Mouse (Mus musculus) CH12.LX (cell line): ENCODE results near the gene Atf1. TPM values are rescaled to one million over a fixed set of nuclear protein-coding genes. Genes with fewer than 3 reads are reported as not detected.

ENCODE experiments used
- DNase-seq: peaks from one replicate; pipeline ENCODE4 v3.0.0-alpha.2; 2013; ENCODE audit errors: extremely low read depth
- H3K27ac ChIP-seq: 2 replicates; pipeline ENCODE4 v1.5.1; 2012; ENCODE audit warnings: low read depth, mild to moderate bottlenecking, control low read depth, moderate library complexity; ENCODE audit not compliant: insufficient read depth
- H3K27me3 ChIP-seq: replicated peaks from 2 replicates; pipeline ENCODE3; 2012; ENCODE audit warnings: inconsistent platforms
- H3K36me3 ChIP-seq, 2 experiments: replicated peaks in 1 of 2; 2 replicates each; pipeline versions ENCODE3 to v1.6.1; 2012; ENCODE audit warnings: inconsistent platforms in 1 of 2, low read length in 1 of 2, mild to moderate bottlenecking in 1 of 2, mixed read lengths in 1 of 2, moderate library complexity in 1 of 2; ENCODE audit not compliant: control insufficient read depth in 1 of 2, insufficient read depth in 1 of 2
- H3K4me1 ChIP-seq, 2 experiments: 2 replicates each; pipeline ENCODE4 v1.6.1; 2012; ENCODE audit warnings: inconsistent platforms in 1 of 2, moderate library complexity in 1 of 2; ENCODE audit not compliant: insufficient read depth in 2 of 2, control insufficient read depth in 1 of 2
- H3K4me2 ChIP-seq: 2 replicates; pipeline ENCODE4 v1.6.1; 2012; ENCODE audit warnings: low read depth, mild to moderate bottlenecking, control low read depth; ENCODE audit not compliant: poor library complexity, insufficient read depth, severe bottlenecking
- H3K4me3 ChIP-seq, 3 experiments: fragments of 150-350 bp in 1 of 3; sonication (generic) in 1 of 3; replicated peaks in 1 of 3; 2 replicates each; pipeline versions ENCODE3 to v1.5.1; 2011 to 2012; ENCODE audit warnings: low read depth in 2 of 3, low read length in 2 of 3, mild to moderate bottlenecking in 2 of 3, moderate library complexity in 2 of 3, control low read depth in 1 of 3, improper control_type of control experiment in 1 of 3, inconsistent platforms in 1 of 3, mixed read lengths in 1 of 3; ENCODE audit not compliant: poor library complexity in 1 of 3
- H3K79me2 ChIP-seq: replicated peaks from 2 replicates; pipeline ENCODE4 v1.6.1; 2012; ENCODE audit warnings: mild to moderate bottlenecking, moderate library complexity; ENCODE audit not compliant: control insufficient read depth, poor library complexity, insufficient read depth, severe bottlenecking; ENCODE audit errors: extremely low read depth
- H3K9ac ChIP-seq: 2 replicates; pipeline ENCODE4 v1.6.1; 2012; ENCODE audit warnings: low read depth, mild to moderate bottlenecking, control low read depth, moderate library complexity; ENCODE audit not compliant: insufficient read depth
- H3K9me3 ChIP-seq: replicated peaks from 2 replicates; pipeline ENCODE3; 2012; ENCODE audit warnings: low read length, inconsistent platforms, mixed read lengths
- CHD1 ChIP-seq: IDR thresholded peaks from 2 replicates; pipeline ENCODE4 v1.6.1; 2012; ENCODE audit warnings: low read depth, low read length, improper control_type of control experiment, inconsistent platforms
- CTCF ChIP-seq, 2 experiments: IDR thresholded peaks in 1 of 2; conservative IDR thresholded peaks in 1 of 2; 2 replicates each; pipeline ENCODE4 v1.5.1; 2011 to 2012; ENCODE audit warnings: low read depth in 2 of 2, low read length in 2 of 2, improper control_type of control experiment in 1 of 2, inconsistent platforms in 1 of 2, mild to moderate bottlenecking in 1 of 2, moderate library complexity in 1 of 2
- EP300 ChIP-seq: IDR thresholded peaks from 2 replicates; pipeline ENCODE4 v1.6.1; 2011; ENCODE audit warnings: low read length, improper control_type of control experiment
- HCFC1 ChIP-seq: IDR thresholded peaks from 2 replicates; pipeline ENCODE4 v1.6.1; 2012; ENCODE audit warnings: low read depth, mild to moderate bottlenecking, inconsistent platforms, low read length, improper control_type of control experiment
- IRF4 ChIP-seq: IDR thresholded peaks from 2 replicates; pipeline ENCODE4 v1.6.1; 2014; ENCODE audit warnings: low read depth, mild to moderate bottlenecking, inconsistent platforms, low read length, improper control_type of control experiment
- JUN ChIP-seq: IDR thresholded peaks from 2 replicates; pipeline ENCODE4 v1.6.1; 2011; ENCODE audit warnings: low read depth, mild to moderate bottlenecking, low read length, improper control_type of control experiment, moderate library complexity; ENCODE audit not compliant: insufficient read depth
- JUND ChIP-seq: conservative IDR thresholded peaks from 2 replicates; pipeline ENCODE4 v1.6.1; 2011; ENCODE audit warnings: low read depth, low read length, improper control_type of control experiment
- KAT2A ChIP-seq: IDR thresholded peaks from 2 replicates; pipeline ENCODE4 v1.6.1; 2012; ENCODE audit warnings: low read length, improper control_type of control experiment, inconsistent platforms; ENCODE audit not compliant: insufficient replicate concordance
- MAFK ChIP-seq: IDR thresholded peaks from 2 replicates; pipeline ENCODE4 v1.6.1; 2011; ENCODE audit warnings: low read length, improper control_type of control experiment; ENCODE audit not compliant: insufficient replicate concordance
- MAX ChIP-seq: IDR thresholded peaks from 2 replicates; pipeline ENCODE4 v1.6.1; 2011; ENCODE audit warnings: low read length, improper control_type of control experiment
- MAZ ChIP-seq: IDR thresholded peaks from 2 replicates; pipeline ENCODE4 v1.6.1; 2012; ENCODE audit warnings: low read depth, mild to moderate bottlenecking, inconsistent platforms, low read length, improper control_type of control experiment, moderate library complexity
- MXI1 ChIP-seq: IDR thresholded peaks from 2 replicates; pipeline ENCODE4 v1.6.1; 2011; ENCODE audit warnings: mild to moderate bottlenecking, low read depth, low read length, improper control_type of control experiment
- MYC ChIP-seq: IDR thresholded peaks from 2 replicates; pipeline ENCODE4 v1.6.1; 2011; ENCODE audit warnings: low read depth, mild to moderate bottlenecking, improper control_type of control experiment, low read length
- NELFE ChIP-seq: IDR thresholded peaks from 2 replicates; pipeline ENCODE4 v1.6.1; 2011; ENCODE audit warnings: low read depth, low read length, improper control_type of control experiment
- PAX5 ChIP-seq: IDR thresholded peaks from 2 replicates; pipeline ENCODE4 v1.6.1; 2012; ENCODE audit warnings: low read length, inconsistent platforms, mixed read lengths
- POLR2AphosphoS2 ChIP-seq: IDR thresholded peaks from 2 replicates; pipeline ENCODE4 v1.6.1; 2011; ENCODE audit warnings: low read depth, low read length, improper control_type of control experiment
- RAD21 ChIP-seq: IDR thresholded peaks from 2 replicates; pipeline ENCODE4 v1.6.1; 2011; ENCODE audit warnings: low read depth, mild to moderate bottlenecking, low read length, improper control_type of control experiment, moderate library complexity
- RCOR1 ChIP-seq: conservative IDR thresholded peaks from 2 replicates; pipeline ENCODE4 v1.6.1; 2012; ENCODE audit warnings: low read depth, mild to moderate bottlenecking, inconsistent platforms, low read length, improper control_type of control experiment
- SMC3 ChIP-seq: IDR thresholded peaks from 2 replicates; pipeline ENCODE4 v1.6.1; 2011; ENCODE audit warnings: low read depth, low read length, improper control_type of control experiment
- TCF12 ChIP-seq: IDR thresholded peaks from 2 replicates; pipeline ENCODE4 v1.6.1; 2014; ENCODE audit warnings: low read depth, mild to moderate bottlenecking, inconsistent platforms, low read length, improper control_type of control experiment
- USF1 ChIP-seq: IDR thresholded peaks from 2 replicates; pipeline ENCODE4 v1.6.1; 2014; ENCODE audit warnings: low read depth, mild to moderate bottlenecking, inconsistent platforms, low read length, improper control_type of control experiment
- ZC3H11A ChIP-seq: IDR thresholded peaks from 2 replicates; pipeline ENCODE4 v1.6.1; 2012; ENCODE audit warnings: low read depth, mild to moderate bottlenecking, inconsistent platforms, low read length, improper control_type of control experiment
- ZKSCAN1 ChIP-seq: IDR thresholded peaks from 2 replicates; pipeline ENCODE4 v1.6.1; 2012; ENCODE audit warnings: low read depth, inconsistent platforms, low read length, improper control_type of control experiment, borderline replicate concordance
- ZMIZ1 ChIP-seq: IDR thresholded peaks from 2 replicates; pipeline ENCODE4 v1.6.1; 2012; ENCODE audit warnings: low read depth, mild to moderate bottlenecking, inconsistent platforms, low read length, improper control_type of control experiment
- dilution Hi-C: fragments of 300-500 bp; cut with MboI; formaldehyde crosslinking; loops from 2 replicates; pipeline ENCODE4 v1.14.3; 2020; ENCODE audit warnings: low sequenced_read_pairs; ENCODE audit not compliant: extremely low pct_unique_long_range_greater_than_20kb, extremely low pct_ligation_motif_present
- in situ Hi-C: fragments of 300-500 bp; cut with MboI; formaldehyde crosslinking; loops from 3 replicates; pipeline ENCODE4 v1.14.3; 2019; ENCODE audit warnings: low sequenced_read_pairs, low pct_ligation_motif_present, low pct_unique_long_range_greater_than_20kb, mixed read lengths
- polyA plus RNA-seq: library from polyadenylated mRNA; unstranded; fragments of >175 nt; gene quantifications from 2 replicates; pipeline ENCODE4 v1.2.1, GENCODE M21; 2012; ENCODE audit warnings: low read depth; ENCODE audit not compliant: insufficient read length
- total RNA-seq, 2 experiments: library from RNA; depleted of rRNA; stranded (reverse); fragments of 300-350 nt in 1 of 2; fragments of >200 nt in 1 of 2; gene quantifications; 2 replicates each; pipeline ENCODE4 v1.2.3; 2012 to 2014

Atf1 gene
- total and polyA plus RNA-seq, 3 experiments, result 28.2 to 133 (median 51.1) TPM

DNA sequence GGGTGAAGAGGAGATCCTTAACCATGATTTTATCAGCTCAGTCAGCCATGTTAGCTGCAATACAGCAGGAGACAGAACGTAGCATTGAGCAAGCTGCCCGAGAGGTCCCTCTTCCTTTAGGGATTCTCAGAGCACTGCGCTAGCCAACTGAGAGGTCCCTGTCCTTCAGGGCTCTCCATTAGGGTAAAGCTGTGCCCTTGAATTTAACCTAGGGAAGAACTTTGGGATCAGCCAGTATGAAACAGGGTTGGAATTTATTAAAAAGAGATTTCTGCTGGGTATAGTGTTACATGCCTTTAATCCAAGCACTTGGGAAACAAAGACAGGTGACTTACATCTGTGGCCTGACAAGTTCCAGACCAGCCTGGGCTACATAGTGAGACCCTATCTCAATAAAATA, 50.0 kb downstream of the Atf1 start:
- Histone ChIP-seq H3K9me3 (peaks cover 9% of the 10 kb centered on the region), H3K4me1 (no peaks in the 10 kb centered on the region), H3K4me3 (no peak overlapping the region), H3K36me3 (no peaks in the 10 kb centered on the region), H3K79me2 (no peaks in the 10 kb centered on the region), H3K9ac (no peak overlapping the region), H3K27me3 (no peaks in the 10 kb centered on the region), H3K4me2 (no peak overlapping the region), H3K27ac (no peak overlapping the region)
- dilution Hi-C loops, result no loop called here
- no peak for TF ChIP-seq RCOR1
- no peak for TF ChIP-seq TCF12
- TF ChIP-seq MAFK, result no peak
- TF ChIP-seq RAD21, result no peak
- TF ChIP-seq NELFE, result no peak
- no peak for TF ChIP-seq MAZ
- no peak for TF ChIP-seq USF1
- TF ChIP-seq ZKSCAN1, result no peak
- no peak for TF ChIP-seq ZC3H11A
- TF ChIP-seq MXI1, result no peak
- TF ChIP-seq EP300, result no peak
- no peak for TF ChIP-seq KAT2A
- TF ChIP-seq JUN, result no peak
- no peak for TF ChIP-seq HCFC1
- DNase-seq, result no peak
- in situ Hi-C loops, result no loop called here

DNA sequence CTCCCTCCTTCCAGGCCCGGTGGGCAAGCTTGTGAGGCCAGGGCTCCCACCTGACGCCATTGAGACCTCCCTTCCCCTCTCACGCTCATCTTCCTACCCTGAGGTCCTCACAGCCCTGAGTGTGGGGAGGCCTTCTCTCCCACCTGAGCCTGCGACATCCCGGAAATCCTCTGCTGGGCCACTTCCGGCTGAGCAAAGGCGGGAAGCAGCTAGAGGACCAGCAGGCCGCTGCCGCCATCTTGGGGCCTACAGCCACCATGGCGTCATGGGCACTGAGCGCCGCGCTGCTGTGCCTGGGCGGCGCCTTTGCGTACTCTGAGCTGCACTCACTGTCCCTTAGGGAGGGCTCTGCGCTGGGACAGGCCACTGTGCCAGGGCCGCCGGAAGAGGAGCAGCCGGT, 53.0 kb downstream of the Atf1 start, which contains the start of gene Tmprss12:
Gene Tmprss12 (plus strand): TSS at position 212 of the 400 bp plus-strand sequence.
- Histone ChIP-seq H3K4me1 (no peaks in the 10 kb centered on the region), H3K27ac (no peak within 1 kb of the TSS), H3K9me3 (peaks cover 9% of the 10 kb centered on the region), H3K9ac (no peak within 1 kb of the TSS), H3K4me3 (no peak within 1 kb of the TSS), H3K4me2 (no peak within 1 kb of the TSS), H3K79me2 (no peaks in the 10 kb centered on the region), H3K36me3 (no peaks in the 10 kb centered on the region), H3K27me3 (no peaks in the 10 kb centered on the region)
- TF ChIP-seq JUND, result no peak
- TF ChIP-seq IRF4, result no peak
- no peak for TF ChIP-seq NELFE
- TF ChIP-seq ZMIZ1, result no peak
- no peak for TF ChIP-seq CTCF (conservative IDR thresholded peaks at IDR 0.05 in 1 of 2, IDR thresholded peaks at IDR 0.05 in 1 of 2; ENCODE audit: low read depth in 2 of 2, low read length in 2 of 2)
- TF ChIP-seq KAT2A, result no peak
- TF ChIP-seq SMC3, result no peak
- no peak for TF ChIP-seq EP300
- no peak for TF ChIP-seq CHD1
- TF ChIP-seq PAX5, result no peak
- TF ChIP-seq MXI1, result no peak
- no peak for TF ChIP-seq MYC
- TF ChIP-seq POLR2AphosphoS2, result no peak
- TF ChIP-seq MAX, result no peak
- in situ Hi-C loops, result no loop called here
- dilution Hi-C loops, result no loop called here
- DNase-seq, result no peak
